In the genomic region with DNA sequence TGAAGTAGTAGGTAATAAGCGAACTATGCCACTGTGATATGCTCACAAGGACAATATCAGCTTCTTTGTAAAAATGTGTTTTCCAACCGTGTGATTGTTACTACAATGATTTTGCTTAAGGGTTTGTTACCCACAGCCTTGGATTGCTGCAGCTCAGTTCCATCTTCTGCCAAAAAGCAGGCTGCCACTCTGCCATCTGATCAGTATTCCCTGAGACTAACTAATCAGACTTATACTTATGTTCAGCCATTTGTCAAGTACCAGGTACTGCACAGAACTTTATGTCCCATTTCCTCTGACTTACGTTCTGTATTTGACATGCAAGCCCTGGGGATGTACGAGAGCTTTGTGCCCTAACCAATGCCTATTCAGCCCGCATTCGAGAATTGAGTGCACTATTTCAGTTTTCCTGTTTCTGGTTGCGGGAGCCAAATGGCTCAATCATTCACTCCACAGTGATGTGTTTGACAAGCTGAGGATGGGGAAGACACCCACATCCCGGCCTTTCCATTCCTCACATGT, we compare ENCODE assay signal across 22 mouse cellular contexts.
DNase-seq lines count a peak whose midpoint lies in the region; ATAC-seq and TF ChIP-seq lines count a peak whose summit lies in the region.
"Had no signal": no experiment of that assay in that cellular context is flagged by ENCODE, and none has a peak within 500 bp of the region (broad histone marks: within the 10 kb centered on the region; RNA-seq: fewer than 3 reads in every experiment).

No protein-coding gene starts in this region.

- DNase-seq in layer of hippocampus, adult 18-20 months (ENCODE audit: low spot score in 2 of 2) = peak; percentile 7 to 38
- no peak for DNase-seq in layer of hippocampus, adult 8-10 months (ENCODE audit: low spot score in 2 of 2)
- peak; percentile 23 for DNase-seq in retina, postnatal 1 day
- no peak for DNase-seq in retina, embryonic 14.5 days (ENCODE audit: low spot score)
- DNase-seq in hindbrain, postnatal 0 days (ENCODE audit: low spot score) = no peak
- no peak for DNase-seq in kidney, postnatal 4 days
- no peak for DNase-seq in cerebellum, adult 2 months
- DNase-seq: adrenal gland, adult 8-10 months; cerebellum, postnatal 10 days; gastrocnemius, postnatal 25 days; heart, adult 2 months; heart, postnatal 4 days; lung, embryonic 14.5 days; lung, postnatal 36 days had no signal

- 43% methylated on average over 8 of the region's 8 CpGs for WGBS in hindbrain, postnatal 0 days
- WGBS in cerebellum, adult 2 months = 59% methylated on average over 8 of the region's 8 CpGs

- ATAC-seq in hindbrain, postnatal 0 days = no peak
- ATAC-seq: intestine, embryonic 16.5 days; liver, embryonic 12.5 days had no signal

- no peak overlapping the region for H3K4me3 ChIP-seq in hindbrain, postnatal 0 days (ENCODE audit: low read length)
- no peak overlapping the region for H3K4me3 ChIP-seq in cerebellum, adult 2 months (replicated peaks; ENCODE audit: insufficient read depth, low read depth, low read length)
- H3K4me3 ChIP-seq: embryonic facial prominence, embryonic 12.5 days; erythroblast, embryonic 14.5 days; heart, adult 2 months; kidney, embryonic 15.5 days; limb, embryonic 12.5 days; liver, embryonic 12.5 days; myocyte had no signal

- H3K36me3 ChIP-seq in hindbrain, postnatal 0 days (ENCODE audit: insufficient read depth, low read length) = no peaks in the 10 kb centered on the region
- H3K36me3 ChIP-seq: embryonic facial prominence, embryonic 12.5 days; kidney, embryonic 15.5 days; limb, embryonic 12.5 days; liver, embryonic 12.5 days had no signal

- H3K9me3 ChIP-seq in hindbrain, postnatal 0 days (ENCODE audit: low read length) = no peaks in the 10 kb centered on the region
- H3K9me3 ChIP-seq: embryonic facial prominence, embryonic 12.5 days; kidney, embryonic 15.5 days; limb, embryonic 12.5 days; liver, embryonic 12.5 days had no signal

- no peak for TF ChIP-seq POLR2A in cerebellum, adult 2 months (IDR thresholded peaks at IDR 0.05; ENCODE audit: borderline replicate concordance, insufficient read depth, low read length)

- H3K27ac ChIP-seq in hindbrain, postnatal 0 days = no peak overlapping the region
- no peak overlapping the region for H3K27ac ChIP-seq in cerebellum, adult 2 months (ENCODE audit: insufficient read depth, low read length)
- H3K27ac ChIP-seq: embryonic facial prominence, embryonic 12.5 days; heart, adult 2 months; kidney, embryonic 15.5 days; limb, embryonic 12.5 days; liver, embryonic 12.5 days; stomach, postnatal 0 days had no signal

- H3K4me2 ChIP-seq in hindbrain, postnatal 0 days (ENCODE audit: low read depth, low read length) = peak overlapping the region; percentile 45
- H3K4me2 ChIP-seq: embryonic facial prominence, embryonic 12.5 days; kidney, embryonic 15.5 days; limb, embryonic 12.5 days; liver, embryonic 12.5 days; lung, embryonic 14.5 days had no signal

- no peak overlapping the region for H3K9ac ChIP-seq in hindbrain, postnatal 0 days (replicated peaks; ENCODE audit: low read length)
- H3K9ac ChIP-seq: embryonic facial prominence, embryonic 12.5 days; kidney, embryonic 15.5 days; limb, embryonic 12.5 days; liver, embryonic 12.5 days; lung, embryonic 14.5 days had no signal

- TF ChIP-seq CTCF in hindbrain, postnatal 0 days (IDR thresholded peaks at IDR 0.05; ENCODE audit: low read depth) = no peak
- TF ChIP-seq CTCF in cerebellum, adult 2 months (IDR thresholded peaks at IDR 0.05; ENCODE audit: borderline replicate concordance, insufficient read depth, low read depth, low read length) = no peak

- 0 out of 2 replicates have a peak, but pooled peaks cover 3% of the 10 kb centered on the region for H3K4me1 ChIP-seq in hindbrain, postnatal 0 days (ENCODE audit: insufficient read depth, low read length)
- H3K4me1 ChIP-seq in cerebellum, adult 2 months (ENCODE audit: control insufficient read depth, insufficient read depth, low read length) = no peaks in the 10 kb centered on the region
- H3K4me1 ChIP-seq: embryonic facial prominence, embryonic 12.5 days; kidney, embryonic 15.5 days; limb, embryonic 12.5 days; liver, embryonic 12.5 days had no signal

- H3K27me3 ChIP-seq in hindbrain, postnatal 0 days (ENCODE audit: insufficient read depth, low read length) = no peaks in the 10 kb centered on the region
- no peaks in the 10 kb centered on the region for H3K27me3 ChIP-seq in cerebellum, adult 2 months (ENCODE audit: control insufficient read depth, insufficient read depth, low read length)
- H3K27me3 ChIP-seq: embryonic facial prominence, embryonic 12.5 days; kidney, embryonic 15.5 days; limb, embryonic 12.5 days; liver, embryonic 12.5 days had no signal

Comparison
In these comparisons a context has a peak if more than half of its experiments do, and no peak if none do; other contexts are left out.
1. DNase-seq: peak in layer of hippocampus, adult 18-20 months (2 of 2) and retina, postnatal 1 day (single experiment); none in layer of hippocampus, adult 8-10 months (0 of 2), retina, embryonic 14.5 days (single experiment), hindbrain, postnatal 0 days (single experiment), kidney, postnatal 4 days (0 of 2) and cerebellum, adult 2 months (0 of 2).